Comparison of ENCODE assay signal across 21 mouse cellular contexts in genomic region chr2:45276703-45277102, GRCm38 (mm10).
A peak's percentile ranks its signal among the peaks of the same experiment; 100 is the strongest.
DNase-seq lines count a peak whose midpoint lies in the region; ATAC-seq lines count a peak whose summit lies in the region.
"Had no signal": no experiment of that assay in that cellular context is flagged by ENCODE, and none has a peak within 500 bp of the region (broad histone marks: within the 10 kb centered on the region; RNA-seq: fewer than 3 reads in every experiment).

No protein-coding gene starts in this region.

- peak overlapping the region; percentile 96 for H3K27ac ChIP-seq in macrophage
- H3K27ac ChIP-seq: embryonic facial prominence, embryonic 13.5 days; forebrain, embryonic 13.5 days; heart, embryonic 13.5 days; hindbrain, embryonic 13.5 days; hindbrain, postnatal 0 days had no signal

- no peaks in the 10 kb centered on the region for H3K36me3 ChIP-seq in macrophage (ENCODE audit: inconsistent target)
- H3K36me3 ChIP-seq: embryonic facial prominence, embryonic 13.5 days; heart, embryonic 13.5 days; hindbrain, embryonic 13.5 days had no signal

- H3K79me2 ChIP-seq in macrophage (ENCODE audit: inconsistent target): peaks cover 22% of the 10 kb centered on the region; the same call in 1 of the 2 replicates

- peak; percentile 19 for DNase-seq in lung, postnatal 25 days (ENCODE audit: low spot score)
- DNase-seq in lung, adult 18-20 months: no peak
- peak; percentile 6 for DNase-seq in brain, adult 2 months (ENCODE audit: low read depth, low spot score)
- DNase-seq in spleen, postnatal 4 days (ENCODE audit: low spot score in 2 of 2): no peak
- DNase-seq in kidney, postnatal 25 days: no peak
- DNase-seq: adrenal gland, adult 2 months; adrenal gland, postnatal 25 days; cerebellum, adult 11-12 months; cerebellum, adult 9-10 months; cerebellum, postnatal 25 days; forebrain, postnatal 0 days; gastrocnemius, postnatal 25 days; heart, adult 11 months; heart, postnatal 36 days had no signal

- 0% methylated on average over 1 of the region's 1 CpGs for WGBS in macrophage (ENCODE audit: missing documents)

- H3K4me3 ChIP-seq in macrophage (ENCODE audit: inconsistent target): no peak overlapping the region
- H3K4me3 ChIP-seq: embryonic facial prominence, embryonic 13.5 days; forebrain, embryonic 13.5 days; heart, embryonic 13.5 days; hindbrain, embryonic 13.5 days had no signal

- ATAC-seq in monocyte, adult 5-6 weeks (replicated peaks; ENCODE audit: insufficient number of reproducible peaks, low FRiP score, low TSS enrichment, poor library complexity, severe bottlenecking): peak; percentile 45
- ATAC-seq: forebrain, embryonic 13.5 days; forebrain, postnatal 0 days; hindbrain, postnatal 0 days had no signal

Comparison
In these comparisons a context has a peak if more than half of its experiments do, and no peak if none do; other contexts are left out.
1. DNase-seq: peak in lung, postnatal 25 days (single experiment) and brain, adult 2 months (single experiment); none in lung, adult 18-20 months (0 of 2), spleen, postnatal 4 days (0 of 2) and kidney, postnatal 25 days (0 of 2).